Mouse (Mus musculus): ENCODE measurements at regions not wholly inside any gene's neighbourhood (a gene's known extent, or its start where the extent isn't known, plus 50 kb on each side); places are given as distances from the start of the nearest gene placed in this dataset.

DNA sequence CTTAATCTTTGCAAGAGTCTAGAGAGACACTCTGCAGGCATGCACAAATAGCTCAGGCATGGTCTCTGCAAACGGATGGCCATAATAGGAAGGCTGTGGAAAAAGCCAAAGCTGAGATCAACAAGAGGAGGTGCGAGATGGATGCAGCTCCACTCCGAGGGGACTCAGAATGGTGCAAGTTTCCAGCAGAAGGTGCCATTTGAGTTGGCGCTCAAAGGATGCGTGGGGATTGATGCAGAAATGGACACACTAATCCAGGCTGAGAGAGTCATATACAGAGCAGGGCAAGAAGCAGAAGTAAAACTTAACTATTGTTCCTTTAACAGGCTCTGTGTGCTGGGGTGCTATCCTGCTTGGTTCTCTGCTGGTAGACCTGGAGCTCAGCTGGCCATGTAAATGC is 315.9 kb downstream of the Rnf144a start:
- Histone ChIP-seq H3K36me3 (ENCODE audit: control insufficient read depth, insufficient read depth) (no peaks in the 10 kb centered on the region), H3K27me3 (ENCODE audit: control insufficient read depth, insufficient read depth, insufficient read length) (no peaks in the 10 kb centered on the region), H3K79me2 (ENCODE audit: control insufficient read depth, insufficient read depth) (no peaks in the 10 kb centered on the region), H3K4me3 (ENCODE audit: insufficient read depth, poor library complexity, severe bottlenecking) (no peak overlapping the region), H3ac (ENCODE audit: control insufficient read depth, insufficient read length, low read depth) (no peak overlapping the region), H3K79me3 (ENCODE audit: low read depth) (no peaks in the 10 kb centered on the region)
- no peak for TF ChIP-seq FOSL1 (IDR thresholded peaks at IDR 0.05; ENCODE audit: insufficient read depth, low read length, poor library complexity, severe bottlenecking)
- no peak for TF ChIP-seq MYOG (IDR thresholded peaks at IDR 0.05; ENCODE audit: control insufficient read depth, extremely low read depth, insufficient read length)
- no peak for TF ChIP-seq MYOD1 (IDR thresholded peaks at IDR 0.05; ENCODE audit: control insufficient read depth, insufficient read length, low read depth)
- TF ChIP-seq USF1 (IDR thresholded peaks at IDR 0.05; ENCODE audit: low read depth) = no peak
- no peak for TF ChIP-seq CTCF (IDR thresholded peaks at IDR 0.05; ENCODE audit: control insufficient read depth, insufficient read depth, insufficient read length)
- no peak for TF ChIP-seq CEBPB (IDR thresholded peaks at IDR 0.05; ENCODE audit: low read depth)
- no peak for TF ChIP-seq MAX (IDR thresholded peaks at IDR 0.05)

DNA sequence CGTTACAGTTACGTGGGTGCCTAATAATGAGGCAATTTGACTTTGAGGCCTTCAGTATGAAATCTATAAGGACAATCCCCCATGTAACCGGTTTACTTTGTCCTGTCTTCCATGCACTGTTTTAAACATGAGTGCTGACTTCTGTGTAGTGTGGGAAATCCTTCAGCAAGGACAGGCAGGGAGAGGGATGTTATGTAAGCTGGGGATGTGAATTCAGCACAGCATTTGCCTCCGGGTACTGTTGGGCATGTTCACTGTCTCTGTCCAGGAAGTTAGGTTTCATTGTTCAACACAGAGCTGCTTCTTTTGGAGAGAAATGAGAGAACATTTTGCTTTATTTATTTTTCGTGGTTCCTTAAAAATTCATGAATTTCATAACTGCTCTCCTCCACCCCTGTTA is 322.7 kb downstream of the Rnf144a start:
- H3K4me3 ChIP-seq (ENCODE audit: insufficient read depth, poor library complexity, severe bottlenecking) = no peak overlapping the region
- no peaks in the 10 kb centered on the region for H3K79me2 ChIP-seq (ENCODE audit: control insufficient read depth, insufficient read depth)
- H3ac ChIP-seq (ENCODE audit: control insufficient read depth, insufficient read length, low read depth) = no peak overlapping the region
- H3K27me3 ChIP-seq (ENCODE audit: control insufficient read depth, insufficient read depth, insufficient read length) = no peaks in the 10 kb centered on the region
- H3K36me3 ChIP-seq (ENCODE audit: control insufficient read depth, insufficient read depth) = no peaks in the 10 kb centered on the region
- H3K79me3 ChIP-seq (ENCODE audit: low read depth) = no peaks in the 10 kb centered on the region
- TF ChIP-seq MYOD1 (IDR thresholded peaks at IDR 0.05; ENCODE audit: control insufficient read depth, insufficient read length, low read depth) = no peak
- TF ChIP-seq MYOG (IDR thresholded peaks at IDR 0.05; ENCODE audit: control insufficient read depth, extremely low read depth, insufficient read length) = no peak
- no peak for TF ChIP-seq MAX (IDR thresholded peaks at IDR 0.05)
- TF ChIP-seq USF1 (IDR thresholded peaks at IDR 0.05; ENCODE audit: low read depth) = no peak
- TF ChIP-seq FOSL1 (IDR thresholded peaks at IDR 0.05; ENCODE audit: insufficient read depth, low read length, poor library complexity, severe bottlenecking) = no peak
- TF ChIP-seq CEBPB (IDR thresholded peaks at IDR 0.05; ENCODE audit: low read depth) = no peak
- TF ChIP-seq CTCF (IDR thresholded peaks at IDR 0.05; ENCODE audit: control insufficient read depth, insufficient read depth, insufficient read length) = no peak

DNA sequence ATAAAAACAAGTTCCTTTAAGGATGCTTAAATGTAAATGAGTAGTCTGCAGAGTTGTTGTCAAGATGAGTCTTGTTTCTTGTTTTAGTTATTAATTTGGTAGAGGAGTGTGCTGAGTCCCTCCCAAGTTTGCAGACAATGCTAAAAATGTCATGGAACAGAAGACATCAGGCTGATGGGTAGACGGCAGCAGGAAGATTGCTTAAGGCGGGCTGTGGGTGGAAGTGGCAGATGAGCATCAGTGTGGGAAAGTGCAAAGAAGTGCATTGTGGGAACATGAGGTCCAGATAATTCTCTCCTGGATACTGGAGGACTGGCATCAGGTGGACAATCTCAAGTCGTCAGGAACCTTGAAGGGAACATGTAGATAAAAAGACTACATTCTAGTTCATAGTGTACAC is 323.2 kb downstream of the Rnf144a start:
- Histone ChIP-seq H3K36me3 (ENCODE audit: control insufficient read depth, insufficient read depth) (no peaks in the 10 kb centered on the region), H3K27me3 (ENCODE audit: control insufficient read depth, insufficient read depth, insufficient read length) (no peaks in the 10 kb centered on the region), H3K79me3 (ENCODE audit: low read depth) (no peaks in the 10 kb centered on the region), H3K79me2 (ENCODE audit: control insufficient read depth, insufficient read depth) (no peaks in the 10 kb centered on the region), H3ac (ENCODE audit: control insufficient read depth, insufficient read length, low read depth) (no peak overlapping the region), H3K4me3 (ENCODE audit: insufficient read depth, poor library complexity, severe bottlenecking) (no peak overlapping the region)
- TF ChIP-seq CTCF (IDR thresholded peaks at IDR 0.05; ENCODE audit: control insufficient read depth, insufficient read depth, insufficient read length) (no peak), CEBPB (IDR thresholded peaks at IDR 0.05; ENCODE audit: low read depth) (no peak), MAX (IDR thresholded peaks at IDR 0.05) (no peak), USF1 (IDR thresholded peaks at IDR 0.05; ENCODE audit: low read depth) (no peak), FOSL1 (IDR thresholded peaks at IDR 0.05; ENCODE audit: insufficient read depth, low read length, poor library complexity, severe bottlenecking) (no peak), MYOD1 (IDR thresholded peaks at IDR 0.05; ENCODE audit: control insufficient read depth, insufficient read length, low read depth) (no peak), MYOG (IDR thresholded peaks at IDR 0.05; ENCODE audit: control insufficient read depth, extremely low read depth, insufficient read length) (no peak)

DNA sequence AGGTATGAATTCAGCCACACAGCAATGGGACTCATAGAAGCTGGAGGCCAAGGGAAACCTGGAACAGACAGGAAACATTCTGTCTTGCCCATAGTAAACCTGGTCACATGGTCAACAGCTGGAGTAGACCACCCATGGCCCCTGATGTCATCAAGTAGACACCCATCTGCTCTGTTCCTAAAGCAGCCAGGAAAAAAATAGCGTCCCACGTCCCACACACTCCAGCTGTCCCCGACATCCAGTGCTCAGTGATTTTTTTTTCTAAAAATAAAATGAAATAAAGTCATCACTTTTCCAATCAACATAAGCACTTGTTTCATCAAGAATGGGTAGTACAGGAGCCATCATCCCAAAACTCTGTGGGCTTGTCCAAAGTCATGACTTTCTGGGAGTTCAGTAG is 326.7 kb downstream of the Rnf144a start:
- H3K79me2 ChIP-seq (ENCODE audit: control insufficient read depth, insufficient read depth) = no peaks in the 10 kb centered on the region
- no peak overlapping the region for H3ac ChIP-seq (ENCODE audit: control insufficient read depth, insufficient read length, low read depth)
- H3K27me3 ChIP-seq (ENCODE audit: control insufficient read depth, insufficient read depth, insufficient read length) = no peaks in the 10 kb centered on the region
- H3K36me3 ChIP-seq (ENCODE audit: control insufficient read depth, insufficient read depth) = no peaks in the 10 kb centered on the region
- TF ChIP-seq MAX (IDR thresholded peaks at IDR 0.05) (no peak), MYOG (IDR thresholded peaks at IDR 0.05; ENCODE audit: control insufficient read depth, extremely low read depth, insufficient read length) (no peak), CEBPB (IDR thresholded peaks at IDR 0.05; ENCODE audit: low read depth) (no peak), FOSL1 (IDR thresholded peaks at IDR 0.05; ENCODE audit: insufficient read depth, low read length, poor library complexity, severe bottlenecking) (no peak), CTCF (IDR thresholded peaks at IDR 0.05; ENCODE audit: control insufficient read depth, insufficient read depth, insufficient read length) (no peak), MYOD1 (IDR thresholded peaks at IDR 0.05; ENCODE audit: control insufficient read depth, insufficient read length, low read depth) (no peak), USF1 (IDR thresholded peaks at IDR 0.05; ENCODE audit: low read depth) (no peak)
- no peaks in the 10 kb centered on the region for H3K79me3 ChIP-seq (ENCODE audit: low read depth)
- H3K4me3 ChIP-seq (ENCODE audit: insufficient read depth, poor library complexity, severe bottlenecking) = no peak overlapping the region

DNA sequence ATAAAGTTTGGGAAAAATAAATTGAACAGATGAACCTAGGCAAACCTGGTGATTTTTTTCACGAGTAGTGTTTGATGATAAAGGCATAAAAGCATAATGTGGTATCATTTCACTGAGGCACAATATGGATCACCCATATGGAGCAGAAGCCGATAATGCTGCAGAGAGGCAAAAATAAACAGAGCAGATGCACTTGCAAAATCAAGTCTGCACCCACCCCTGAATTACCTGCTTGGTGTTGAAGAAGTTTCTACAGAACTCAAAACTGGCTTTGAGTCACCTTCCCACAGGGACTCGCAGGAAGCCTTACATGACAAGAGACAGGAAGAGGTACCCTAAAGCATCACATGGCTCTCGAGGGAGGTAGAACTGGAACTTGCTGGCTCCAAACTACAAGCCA is 328.1 kb downstream of the Rnf144a start:
- H3K27me3 ChIP-seq (ENCODE audit: control insufficient read depth, insufficient read depth, insufficient read length) = no peaks in the 10 kb centered on the region
- no peaks in the 10 kb centered on the region for H3K79me3 ChIP-seq (ENCODE audit: low read depth)
- TF ChIP-seq CTCF (IDR thresholded peaks at IDR 0.05; ENCODE audit: control insufficient read depth, insufficient read depth, insufficient read length) = no peak
- TF ChIP-seq CEBPB (IDR thresholded peaks at IDR 0.05; ENCODE audit: low read depth) = no peak
- TF ChIP-seq MAX (IDR thresholded peaks at IDR 0.05) = no peak
- TF ChIP-seq USF1 (IDR thresholded peaks at IDR 0.05; ENCODE audit: low read depth) = no peak
- TF ChIP-seq FOSL1 (IDR thresholded peaks at IDR 0.05; ENCODE audit: insufficient read depth, low read length, poor library complexity, severe bottlenecking) = no peak
- TF ChIP-seq MYOG (IDR thresholded peaks at IDR 0.05; ENCODE audit: control insufficient read depth, extremely low read depth, insufficient read length) = no peak
- TF ChIP-seq MYOD1 (IDR thresholded peaks at IDR 0.05; ENCODE audit: control insufficient read depth, insufficient read length, low read depth) = no peak
- no peaks in the 10 kb centered on the region for H3K79me2 ChIP-seq (ENCODE audit: control insufficient read depth, insufficient read depth)
- H3K4me3 ChIP-seq (ENCODE audit: insufficient read depth, poor library complexity, severe bottlenecking) = no peak overlapping the region
- H3ac ChIP-seq (ENCODE audit: control insufficient read depth, insufficient read length, low read depth) = no peak overlapping the region
- no peaks in the 10 kb centered on the region for H3K36me3 ChIP-seq (ENCODE audit: control insufficient read depth, insufficient read depth)

DNA sequence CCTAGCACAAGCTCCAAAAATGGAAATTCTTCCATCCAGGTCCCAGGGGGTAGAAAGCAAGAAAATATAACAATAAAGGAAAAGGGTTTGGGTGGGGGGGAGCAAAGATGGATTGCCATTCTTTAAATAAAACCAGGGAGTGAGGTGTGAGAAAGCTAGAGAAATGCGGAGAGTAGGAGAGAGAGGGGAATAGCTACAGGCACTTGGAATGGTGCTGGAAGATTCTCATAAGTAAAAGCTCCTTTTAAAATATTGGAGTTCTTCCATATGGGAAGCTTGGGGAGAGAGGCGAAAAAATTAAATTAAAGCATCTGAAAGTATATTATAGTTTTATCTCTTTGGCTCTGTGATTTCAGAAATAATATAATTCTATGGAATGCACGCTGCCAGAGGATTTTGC is 328.6 kb downstream of the Rnf144a start:
- H3ac ChIP-seq (ENCODE audit: control insufficient read depth, insufficient read length, low read depth) = no peak overlapping the region
- H3K79me3 ChIP-seq (ENCODE audit: low read depth) = no peaks in the 10 kb centered on the region
- no peaks in the 10 kb centered on the region for H3K27me3 ChIP-seq (ENCODE audit: control insufficient read depth, insufficient read depth, insufficient read length)
- H3K36me3 ChIP-seq (ENCODE audit: control insufficient read depth, insufficient read depth) = no peaks in the 10 kb centered on the region
- no peak overlapping the region for H3K4me3 ChIP-seq (ENCODE audit: insufficient read depth, poor library complexity, severe bottlenecking)
- H3K79me2 ChIP-seq (ENCODE audit: control insufficient read depth, insufficient read depth) = no peaks in the 10 kb centered on the region
- TF ChIP-seq FOSL1 (IDR thresholded peaks at IDR 0.05; ENCODE audit: insufficient read depth, low read length, poor library complexity, severe bottlenecking) = no peak
- TF ChIP-seq CEBPB (IDR thresholded peaks at IDR 0.05; ENCODE audit: low read depth) = no peak
- no peak for TF ChIP-seq CTCF (IDR thresholded peaks at IDR 0.05; ENCODE audit: control insufficient read depth, insufficient read depth, insufficient read length)
- no peak for TF ChIP-seq MYOD1 (IDR thresholded peaks at IDR 0.05; ENCODE audit: control insufficient read depth, insufficient read length, low read depth)
- TF ChIP-seq USF1 (IDR thresholded peaks at IDR 0.05; ENCODE audit: low read depth) = no peak
- no peak for TF ChIP-seq MYOG (IDR thresholded peaks at IDR 0.05; ENCODE audit: control insufficient read depth, extremely low read depth, insufficient read length)
- TF ChIP-seq MAX (IDR thresholded peaks at IDR 0.05) = no peak
